Mouse (Mus musculus): ENCODE results near the gene Grm6. TPM values are rescaled to one million over a fixed set of nuclear protein-coding genes. Genes with fewer than 3 reads are reported as not detected.

Gene Grm6
- polyA plus RNA-seq, 1 experiment from 2014 or later: not detected

GRCm38 (mm10) chr11:50878641-50879040 lies 28.2 kb downstream of the Grm6 start:
- Histone ChIP-seq H3K4me2 (no peak overlapping the region), H3K27ac (no peak overlapping the region), H3K9ac (no peak overlapping the region), H3K36me3 (peaks cover 97% of the 10 kb centered on the region), H3K4me1 (replicated peaks) (no peaks in the 10 kb centered on the region), H3K4me3 (no peak overlapping the region), H3K9me3 (peaks cover 40% of the 10 kb centered on the region), H3K27me3 (no peaks in the 10 kb centered on the region)
- 88% methylated on average over 3 of the region's 3 CpGs for WGBS
- no peak for ATAC-seq (ENCODE audit: low FRiP score)

- 0 out of 2 replicates have a peak, but pooled peaks cover 6% of the 10 kb centered on the region for H3K9me3 ChIP-seq
- H3K4me2 ChIP-seq: no peak overlapping the region
- H3K9ac ChIP-seq: no peak overlapping the region
- H3K36me3 ChIP-seq: peaks cover 67% of the 10 kb centered on the region
- 87% methylated on average over 3 of the region's 3 CpGs for whole genome bisulfite sequencing
- no peak for ATAC-seq (ENCODE audit: low FRiP score)
- no peak overlapping the region for H3K4me3 ChIP-seq
- H3K27ac ChIP-seq: no peak overlapping the region
- peaks cover 20% of the 10 kb centered on the region for H3K4me1 ChIP-seq (replicated peaks)
- no peaks in the 10 kb centered on the region for H3K27me3 ChIP-seq
Observed at GRCm38 (mm10) chr11:50883756-50884155, 33.3 kb downstream of the Grm6 start.

- peaks cover 43% of the 10 kb centered on the region for H3K36me3 ChIP-seq
- WGBS: 48% methylated on average over 8 of the region's 8 CpGs
- 0 out of 2 replicates have a peak, but pooled peaks cover 8% of the 10 kb centered on the region for H3K9me3 ChIP-seq
- H3K4me2 ChIP-seq: peak overlapping the region; percentile 75
- no peaks in the 10 kb centered on the region for H3K27me3 ChIP-seq
- H3K4me1 ChIP-seq (replicated peaks): peaks cover 20% of the 10 kb centered on the region
- H3K27ac ChIP-seq: no peak overlapping the region; the same call in 1 of the 2 replicates
- peak overlapping the region; percentile 77 for H3K9ac ChIP-seq
- peak overlapping the region; percentile 53 for H3K4me3 ChIP-seq
- ATAC-seq (ENCODE audit: low FRiP score): no peak
Observed at GRCm38 (mm10) chr11:50886231-50886932, 35.9 kb downstream of the Grm6 start.

GRCm38 (mm10) chr11:50886933-50887293 lies 36.4 kb downstream of the Grm6 start:
- Histone ChIP-seq H3K9ac (peak overlapping the region; percentile 77), H3K4me1 (replicated peaks) (peaks cover 20% of the 10 kb centered on the region), H3K4me2 (peak overlapping the region; percentile 75), H3K27ac (peak overlapping the region; percentile 81), H3K4me3 (peak overlapping the region; percentile 53), H3K36me3 (peaks cover 37% of the 10 kb centered on the region), H3K27me3 (no peaks in the 10 kb centered on the region), H3K9me3 (0 out of 2 replicates have a peak, but pooled peaks cover 13% of the 10 kb centered on the region)
- peak; percentile 60 for ATAC-seq (ENCODE audit: low FRiP score)
- 26% methylated on average over 10 of the region's 10 CpGs for WGBS

- Histone ChIP-seq H3K27ac (peak within 1 kb of the TSS; percentile 81), H3K27me3 (no peaks in the 10 kb centered on the region), H3K36me3 (peaks cover 31% of the 10 kb centered on the region), H3K4me2 (peak within 1 kb of the TSS; percentile 75), H3K9ac (peak within 1 kb of the TSS; percentile 77), H3K4me1 (replicated peaks) (peaks cover 20% of the 10 kb centered on the region), H3K9me3 (peaks cover 18% of the 10 kb centered on the region; the same call in 1 of the 2 replicates), H3K4me3 (peak within 1 kb of the TSS; percentile 53)
- ATAC-seq (ENCODE audit: low FRiP score): peak; percentile 96
- WGBS: 6% methylated on average over 26 of the region's 26 CpGs
Observed at GRCm38 (mm10) chr11:50887390-50888128, 37.1 kb downstream of the Grm6 start, which contains the start of gene Zfp454. Gene Zfp454, minus strand, starts transcription at chr11:50887651.

GRCm38 (mm10) chr11:50892441-50892840 lies 42.0 kb downstream of the Grm6 start:
- Histone ChIP-seq H3K27me3 (no peaks in the 10 kb centered on the region), H3K4me1 (replicated peaks) (peaks cover 8% of the 10 kb centered on the region; the same call in 1 of the 2 replicates), H3K9me3 (peaks cover 46% of the 10 kb centered on the region), H3K9ac (no peak overlapping the region), H3K4me2 (no peak overlapping the region), H3K36me3 (peaks cover 25% of the 10 kb centered on the region), H3K4me3 (no peak overlapping the region), H3K27ac (no peak overlapping the region)
- 56% methylated on average over 2 of the region's 2 CpGs for WGBS
- no peak for ATAC-seq (ENCODE audit: low FRiP score)

GRCm38 (mm10) chr11:50897359-50897758 lies 46.9 kb downstream of the Grm6 start:
- 91% methylated on average over 1 of the region's 1 CpGs for WGBS
- Histone ChIP-seq H3K27me3 (no peaks in the 10 kb centered on the region), H3K9me3 (peaks cover 77% of the 10 kb centered on the region), H3K4me1 (replicated peaks) (no peaks in the 10 kb centered on the region), H3K4me2 (no peak overlapping the region), H3K9ac (no peak overlapping the region), H3K4me3 (no peak overlapping the region), H3K36me3 (peaks cover 71% of the 10 kb centered on the region), H3K27ac (no peak overlapping the region)
- ATAC-seq (ENCODE audit: low FRiP score): no peak

GRCm38 (mm10) chr11:50908136-50908535 lies 57.7 kb downstream of the Grm6 start:
- Histone ChIP-seq H3K4me3 (no peak overlapping the region), H3K9me3 (peaks cover 87% of the 10 kb centered on the region), H3K36me3 (peaks cover 99% of the 10 kb centered on the region), H3K4me2 (no peak overlapping the region), H3K4me1 (replicated peaks) (no peaks in the 10 kb centered on the region), H3K27ac (no peak overlapping the region), H3K27me3 (no peaks in the 10 kb centered on the region), H3K9ac (no peak overlapping the region)
- ATAC-seq (ENCODE audit: low FRiP score): no peak
- WGBS: 93% methylated on average over 5 of the region's 5 CpGs

- WGBS: 92% methylated on average over 1 of the region's 1 CpGs
- H3K4me3 ChIP-seq: no peak overlapping the region
- no peak overlapping the region for H3K27ac ChIP-seq
- no peak overlapping the region for H3K4me2 ChIP-seq
- no peak overlapping the region for H3K9ac ChIP-seq
- peaks cover 62% of the 10 kb centered on the region for H3K36me3 ChIP-seq
- H3K27me3 ChIP-seq: no peaks in the 10 kb centered on the region
- ATAC-seq (ENCODE audit: low FRiP score): no peak
- peaks cover 7% of the 10 kb centered on the region for H3K4me1 ChIP-seq (replicated peaks)
- H3K9me3 ChIP-seq: peaks cover 56% of the 10 kb centered on the region
Observed at GRCm38 (mm10) chr11:50913301-50913700, 62.8 kb downstream of the Grm6 start.

GRCm38 (mm10) chr11:50914461-50914860 lies 64.0 kb downstream of the Grm6 start:
- H3K4me2 ChIP-seq: peak overlapping the region; percentile 46; the same call in 1 of the 2 replicates

More at GRCm38 (mm10) chr11:50914461-50914860, 64.0 kb downstream of the Grm6 start:
- Histone ChIP-seq H3K36me3 (peaks cover 50% of the 10 kb centered on the region), H3K9me3 (peaks cover 47% of the 10 kb centered on the region), H3K4me3 (peak overlapping the region; percentile 77; the same call in 1 of the 2 replicates), H3K4me1 (replicated peaks) (peaks cover 7% of the 10 kb centered on the region), H3K27me3 (no peaks in the 10 kb centered on the region), H3K9ac (no peak overlapping the region), H3K27ac (no peak overlapping the region)
- 92% methylated on average over 3 of the region's 3 CpGs for WGBS
- ATAC-seq (ENCODE audit: low FRiP score): no peak

Measured in hindbrain, embryonic 13.5 days (tissue).